In the genomic region with DNA sequence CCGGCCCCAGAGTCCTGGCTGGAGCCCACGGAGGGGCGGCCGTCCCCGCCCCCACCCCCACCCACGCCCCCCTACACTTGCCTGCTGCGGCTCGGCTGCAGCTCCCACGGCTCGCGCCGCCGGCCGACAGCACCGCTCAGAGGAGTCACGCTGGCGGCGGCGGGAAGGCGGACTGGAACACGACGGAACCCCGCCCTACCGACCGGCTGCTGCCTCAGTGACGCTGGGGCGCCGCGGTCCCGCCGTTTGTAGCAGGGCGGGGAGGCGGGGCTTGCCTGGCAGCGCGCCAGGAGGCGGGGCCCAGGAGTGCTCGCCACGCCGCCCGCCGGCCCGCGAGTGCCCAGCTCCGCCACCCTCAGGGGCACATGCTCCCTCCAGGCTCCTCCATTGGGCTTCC, we compare ENCODE assay signal across 9 mouse cellular contexts. TPM values are rescaled to one million over a fixed set of nuclear protein-coding genes. Genes with fewer than 3 reads are reported as not detected.
DNase-seq lines count a peak whose midpoint lies in the region; ATAC-seq lines count a peak whose summit lies in the region.
"Had no signal": no experiment of that assay in that cellular context is flagged by ENCODE, and none has a peak within 500 bp of the region (broad histone marks: within the 10 kb centered on the region; RNA-seq: fewer than 3 reads in every experiment).

No protein-coding gene starts in this region.

- peaks cover 13% of the 10 kb centered on the region; the same call in 1 of the 2 replicates for H3K4me1 ChIP-seq in kidney, embryonic 14.5 days (ENCODE audit: control insufficient read depth, insufficient read depth, low read length)
- H3K4me1 ChIP-seq in limb, embryonic 13.5 days, result peaks cover 26% of the 10 kb centered on the region
- H3K4me1 ChIP-seq in midbrain, embryonic 13.5 days (replicated peaks), result peaks cover 47% of the 10 kb centered on the region
- H3K4me1 ChIP-seq in stomach, embryonic 16.5 days (ENCODE audit: control insufficient read depth, insufficient read depth, low read length), result peaks cover 12% of the 10 kb centered on the region

- no peak overlapping the region for H3K27ac ChIP-seq in kidney, embryonic 14.5 days (ENCODE audit: low read depth, low read length)
- no peak overlapping the region for H3K27ac ChIP-seq in limb, embryonic 13.5 days
- peak overlapping the region; percentile 82 for H3K27ac ChIP-seq in midbrain, embryonic 13.5 days
- no peak overlapping the region for H3K27ac ChIP-seq in stomach, embryonic 16.5 days (ENCODE audit: low read length)

- H3K36me3 ChIP-seq in kidney, embryonic 14.5 days (ENCODE audit: control insufficient read depth, insufficient read depth, low read length), result no peaks in the 10 kb centered on the region
- H3K36me3 ChIP-seq in limb, embryonic 13.5 days, result no peaks in the 10 kb centered on the region
- no peaks in the 10 kb centered on the region for H3K36me3 ChIP-seq in midbrain, embryonic 13.5 days
- H3K36me3 ChIP-seq in stomach, embryonic 16.5 days (ENCODE audit: control insufficient read depth, insufficient read depth, low read length), result no peaks in the 10 kb centered on the region

- H3K4me3 ChIP-seq in kidney, embryonic 14.5 days (ENCODE audit: low read length), result peak overlapping the region; percentile 64
- H3K4me3 ChIP-seq in limb, embryonic 13.5 days, result peak overlapping the region; percentile 63
- H3K4me3 ChIP-seq in midbrain, embryonic 13.5 days (replicated peaks), result peak overlapping the region; percentile 63
- peak overlapping the region; percentile 59 for H3K4me3 ChIP-seq in stomach, embryonic 16.5 days (replicated peaks; ENCODE audit: low read length)
- H3K4me3 ChIP-seq: myocyte had no signal

- no peaks in the 10 kb centered on the region for H3K9me3 ChIP-seq in kidney, embryonic 14.5 days (ENCODE audit: control insufficient read depth, low read length)
- no peaks in the 10 kb centered on the region for H3K9me3 ChIP-seq in limb, embryonic 13.5 days
- no peaks in the 10 kb centered on the region for H3K9me3 ChIP-seq in midbrain, embryonic 13.5 days
- no peaks in the 10 kb centered on the region for H3K9me3 ChIP-seq in stomach, embryonic 16.5 days (replicated peaks; ENCODE audit: control insufficient read depth, low read length)

- peak; percentile 18 for DNase-seq in adrenal gland, adult 8-10 months
- peak; percentile 92 to 95 for DNase-seq in cerebellum, postnatal 10 days
- peak; percentile 67 to 70 for DNase-seq in frontal cortex, postnatal 14 days (ENCODE audit: low spot score in 2 of 2)

- peaks cover 59% of the 10 kb centered on the region for H3K27me3 ChIP-seq in kidney, embryonic 14.5 days (ENCODE audit: control insufficient read depth, insufficient read depth, low read length)
- H3K27me3 ChIP-seq in limb, embryonic 13.5 days, result peaks cover 70% of the 10 kb centered on the region
- no peaks in the 10 kb centered on the region for H3K27me3 ChIP-seq in midbrain, embryonic 13.5 days
- H3K27me3 ChIP-seq in stomach, embryonic 16.5 days (ENCODE audit: control insufficient read depth, insufficient read depth, low read length), result peaks cover 49% of the 10 kb centered on the region

- peak overlapping the region; percentile 98 for H3K4me2 ChIP-seq in kidney, embryonic 14.5 days (replicated peaks; ENCODE audit: low read depth, low read length)
- H3K4me2 ChIP-seq in limb, embryonic 13.5 days (replicated peaks), result peak overlapping the region; percentile 99
- H3K4me2 ChIP-seq in midbrain, embryonic 13.5 days (replicated peaks), result peak overlapping the region; percentile 95
- peak overlapping the region; percentile 99 for H3K4me2 ChIP-seq in stomach, embryonic 16.5 days (ENCODE audit: low read depth, low read length)

- under 1% methylated on average over 34 of the region's 44 CpGs for WGBS in kidney, embryonic 14.5 days
- 1% methylated on average over 30 of the region's 44 CpGs for WGBS in limb, embryonic 13.5 days
- 0% methylated on average over 40 of the region's 44 CpGs for WGBS in midbrain, embryonic 13.5 days
- under 1% methylated on average over 33 of the region's 44 CpGs for WGBS in stomach, embryonic 16.5 days

- ATAC-seq in kidney, embryonic 14.5 days (ENCODE audit: low FRiP score, low TSS enrichment), result peak; percentile 56
- ATAC-seq in limb, embryonic 13.5 days (ENCODE audit: low FRiP score, low read depth), result peak; percentile 10
- ATAC-seq in midbrain, embryonic 13.5 days, result peak; percentile 68
- ATAC-seq in stomach, embryonic 16.5 days (ENCODE audit: insufficient read depth, low FRiP score), result peak; percentile 47
- ATAC-seq in CD4-positive, CD25-positive, alpha-beta regulatory T cell, adult 4 months, result no peak

- H3K9ac ChIP-seq in kidney, embryonic 14.5 days (ENCODE audit: low read depth, low read length), result peak overlapping the region; percentile 56
- peak overlapping the region; percentile 59 for H3K9ac ChIP-seq in limb, embryonic 13.5 days
- peak overlapping the region; percentile 91 for H3K9ac ChIP-seq in midbrain, embryonic 13.5 days (replicated peaks)
- H3K9ac ChIP-seq in stomach, embryonic 16.5 days (ENCODE audit: low read length), result peak overlapping the region; percentile 62

RNA-seq across cellular contexts. Expression of gene Elavl2, which starts 28.8 kb away (rescaled TPM):
- total RNA-seq in adrenal gland, adult 8-10 months (2022), result 1 to 10 TPM in 1 of 4 experiments, under 1 TPM in 3; 0.37 to 1.6 (median 0.68) TPM
- 2.7 and 3.7 TPM in 2 replicates for polyA plus RNA-seq in kidney, embryonic 14.5 days (2014; fragmentation: Nextera tagmentation; extraction: Ambion mirVana)
- 3.4 and 3.9 TPM in 2 replicates for polyA plus RNA-seq in limb, embryonic 13.5 days (2015; fragmentation: Nextera tagmentation; extraction: Ambion mirVana)
- 128 and 135 TPM in 2 replicates for polyA plus RNA-seq in midbrain, embryonic 13.5 days (2015; fragmentation: Nextera tagmentation; extraction: Ambion mirVana)
- 5.2 and 5.5 TPM in 2 replicates for polyA plus RNA-seq in stomach, embryonic 16.5 days (2015; fragmentation: Nextera tagmentation; extraction: Ambion mirVana)
- under 1 TPM in 1 of 2 experiments, not detected in 1; 0.12 TPM for polyA plus RNA-seq in CD4-positive, CD25-positive, alpha-beta regulatory T cell, adult 4 months (2017; shearing (Covaris generic))

Comparison
In these comparisons a context has a peak if more than half of its experiments do, and no peak if none do; other contexts are left out.
1. DNase-seq: peak in every context shown above with its lines; median percentile 94 in cerebellum, postnatal 10 days; 68 in frontal cortex, postnatal 14 days; 18 in adrenal gland, adult 8-10 months.
2. RNA of gene Elavl2, which starts 28.8 kb away (polyA plus RNA-seq): 128 to 135 TPM in midbrain, embryonic 13.5 days; 5.2 to 5.5 TPM in stomach, embryonic 16.5 days, 2.7 to 3.7 TPM in kidney, embryonic 14.5 days, 3.4 to 3.9 TPM in limb, embryonic 13.5 days and 0.12 TPM in CD4-positive, CD25-positive, alpha-beta regulatory T cell, adult 4 months; every median in the first group is over 10 times any median in the second.
3. Peak in every context shown above with its lines, with median percentiles within 50 percentile points of each other: H3K4me2 ChIP-seq, H3K4me3 ChIP-seq and H3K9ac ChIP-seq.